Mouse (Mus musculus) cerebellum, adult 18-20 months (tissue): ENCODE measurements around the gene Hsdl2.
"Not testable (repeated sequence)": the region's sequence is repeated elsewhere in the genome, so short reads cannot be mapped to it uniquely, and the experiment has no call there.

Source experiments
- DNase-seq, 2 experiments: peaks; one replicate each; pipeline ENCODE4 v3.0.0; 2021

Hsdl2 gene

GRCm38 (mm10) chr4:59565571-59566188 is 15.7 kb upstream of the Hsdl2 start:
- no peak for DNase-seq

- no peak for DNase-seq
Observed at GRCm38 (mm10) chr4:59567576-59568260, 13.6 kb upstream of the Hsdl2 start.

GRCm38 (mm10) chr4:59569538-59569937 is 11.8 kb upstream of the Hsdl2 start:
- DNase-seq: peak; percentile 65 to 79

- DNase-seq: not testable (repeated sequence)
Observed at GRCm38 (mm10) chr4:59570519-59570918, 10.8 kb upstream of the Hsdl2 start.

GRCm38 (mm10) chr4:59572521-59573118 is 8.7 kb upstream of the Hsdl2 start:
- DNase-seq: no peak

GRCm38 (mm10) chr4:59575184-59575958 is 6.0 kb upstream of the Hsdl2 start:
- DNase-seq: no peak

GRCm38 (mm10) chr4:59580495-59581281 is 675 bp upstream of the Hsdl2 start:
- DNase-seq: peak; percentile 41 to 46

- DNase-seq: peak in 1 of 2 experiments; percentile 13
Observed at GRCm38 (mm10) chr4:59582186-59582585, 823 bp downstream of the Hsdl2 start.

- DNase-seq: peak in 1 of 2 experiments; percentile 10
Observed at GRCm38 (mm10) chr4:59585097-59585496, 3.7 kb downstream of the Hsdl2 start.

- no peak for DNase-seq
Observed at GRCm38 (mm10) chr4:59587215-59587871, 6.0 kb downstream of the Hsdl2 start.

GRCm38 (mm10) chr4:59587872-59588226 is 6.5 kb downstream of the Hsdl2 start:
- DNase-seq: no peak

- no peak for DNase-seq
Observed at GRCm38 (mm10) chr4:59594614-59595013, 13.3 kb downstream of the Hsdl2 start.

GRCm38 (mm10) chr4:59596556-59596955 is 15.2 kb downstream of the Hsdl2 start:
- no peak for DNase-seq

GRCm38 (mm10) chr4:59602704-59603103 is 21.3 kb downstream of the Hsdl2 start:
- no peak for DNase-seq

GRCm38 (mm10) chr4:59604892-59605291 is 23.5 kb downstream of the Hsdl2 start:
- no peak for DNase-seq

- no peak for DNase-seq
Observed at GRCm38 (mm10) chr4:59605501-59605900, 24.1 kb downstream of the Hsdl2 start.

- DNase-seq: no peak
Observed at GRCm38 (mm10) chr4:59610411-59610810, 29.0 kb downstream of the Hsdl2 start.

GRCm38 (mm10) chr4:59614986-59615385 is 33.6 kb downstream of the Hsdl2 start:
- peak; percentile 13 to 15 for DNase-seq

GRCm38 (mm10) chr4:59619611-59620245 is 38.4 kb downstream of the Hsdl2 start:
- DNase-seq: no peak

- DNase-seq: no peak
Observed at GRCm38 (mm10) chr4:59625676-59625997, 44.3 kb downstream of the Hsdl2 start.
